Mouse (Mus musculus): ENCODE measurements at regions not wholly inside any gene's neighbourhood (a gene's known extent, or its start where the extent isn't known, plus 50 kb on each side); places are given as distances from the start of the nearest gene placed in this dataset.

DNA sequence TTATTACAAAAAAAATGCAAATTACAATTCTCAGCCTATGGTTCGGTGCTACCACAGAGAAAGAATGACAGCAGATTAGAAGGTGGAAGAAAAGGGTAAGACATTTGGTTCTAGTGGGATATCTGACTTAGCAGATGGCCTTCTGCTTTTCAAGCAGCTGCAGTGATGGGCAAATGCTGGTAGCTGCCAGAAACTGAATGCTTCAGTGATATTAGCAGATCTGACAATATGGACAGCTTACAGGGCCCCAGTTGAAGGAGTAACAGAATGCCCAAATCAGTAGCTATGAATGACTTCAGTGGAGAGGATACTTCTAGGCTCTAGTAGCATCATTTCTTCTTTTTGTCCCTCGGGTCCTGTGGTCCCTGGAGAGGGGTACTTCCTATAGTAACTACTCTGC lies 143.9 kb upstream of the Rps6ka3 start:
- TF ChIP-seq E2F4 (IDR thresholded peaks at IDR 0.05; ENCODE audit: insufficient replicate concordance, low read depth, low read length) (no peak), CTCF (conservative IDR thresholded peaks at IDR 0.05 in 1 of 2, IDR thresholded peaks at IDR 0.05 in 1 of 2; ENCODE audit: low read depth in 2 of 2, low read length in 2 of 2) (no peak), MAX (IDR thresholded peaks at IDR 0.05; ENCODE audit: low read length) (no peak), POLR2A (IDR thresholded peaks at IDR 0.05; ENCODE audit: low read depth, low read length) (no peak), SMC3 (IDR thresholded peaks at IDR 0.05; ENCODE audit: low read depth, low read length) (no peak)

Data from CH12.LX (cell line).